Mouse (Mus musculus): ENCODE measurements at regions not wholly inside any gene's neighbourhood (a gene's known extent, or its start where the extent isn't known, plus 50 kb on each side); places are given as distances from the start of the nearest gene placed in this dataset.

- TF ChIP-seq CTCF (IDR thresholded peaks at IDR 0.05; ENCODE audit: borderline replicate concordance, insufficient read depth, low read depth, low read length): no peak
- no peak for TF ChIP-seq POLR2A (IDR thresholded peaks at IDR 0.05; ENCODE audit: borderline replicate concordance, insufficient read depth, low read length)
- Histone ChIP-seq H3K4me1 (ENCODE audit: control insufficient read depth, insufficient read depth, low read length) (no peaks in the 10 kb centered on the region), H3K4me3 (replicated peaks; ENCODE audit: insufficient read depth, low read depth, low read length) (no peak overlapping the region), H3K27ac (ENCODE audit: insufficient read depth, low read length) (no peak overlapping the region), H3K27me3 (ENCODE audit: control insufficient read depth, insufficient read depth, low read length) (no peaks in the 10 kb centered on the region)
- no peak for DNase-seq
- WGBS: 98% methylated on average over 1 of the region's 1 CpGs
These were observed 285.3 kb upstream of the Ldb2 start for GRCm38 (mm10) chr5:45084741-45085140.

GRCm38 (mm10) chr5:45082601-45083000 is 283.1 kb upstream of the Ldb2 start:
- no peak overlapping the region for H3K4me3 ChIP-seq (replicated peaks; ENCODE audit: insufficient read depth, low read depth, low read length)
- DNase-seq: no peak
- no peak for TF ChIP-seq POLR2A (IDR thresholded peaks at IDR 0.05; ENCODE audit: borderline replicate concordance, insufficient read depth, low read length)
- TF ChIP-seq CTCF (IDR thresholded peaks at IDR 0.05; ENCODE audit: borderline replicate concordance, insufficient read depth, low read depth, low read length): no peak
- no peaks in the 10 kb centered on the region for H3K4me1 ChIP-seq (ENCODE audit: control insufficient read depth, insufficient read depth, low read length)
- H3K27me3 ChIP-seq (ENCODE audit: control insufficient read depth, insufficient read depth, low read length): no peaks in the 10 kb centered on the region
- H3K27ac ChIP-seq (ENCODE audit: insufficient read depth, low read length): no peak overlapping the region

- H3K4me3 ChIP-seq (replicated peaks; ENCODE audit: insufficient read depth, low read depth, low read length): no peak overlapping the region
- TF ChIP-seq POLR2A (IDR thresholded peaks at IDR 0.05; ENCODE audit: borderline replicate concordance, insufficient read depth, low read length) (no peak), CTCF (IDR thresholded peaks at IDR 0.05; ENCODE audit: borderline replicate concordance, insufficient read depth, low read depth, low read length) (no peak)
- no peaks in the 10 kb centered on the region for H3K4me1 ChIP-seq (ENCODE audit: control insufficient read depth, insufficient read depth, low read length)
- H3K27ac ChIP-seq (ENCODE audit: insufficient read depth, low read length): no peak overlapping the region
- no peak for DNase-seq
- WGBS: 92% methylated on average over 4 of the region's 4 CpGs
- no peaks in the 10 kb centered on the region for H3K27me3 ChIP-seq (ENCODE audit: control insufficient read depth, insufficient read depth, low read length)
These were observed 276.9 kb upstream of the Ldb2 start for GRCm38 (mm10) chr5:45076347-45076890.

- Histone ChIP-seq H3K27ac (ENCODE audit: insufficient read depth, low read length) (no peak overlapping the region), H3K4me1 (ENCODE audit: control insufficient read depth, insufficient read depth, low read length) (no peaks in the 10 kb centered on the region), H3K4me3 (replicated peaks; ENCODE audit: insufficient read depth, low read depth, low read length) (no peak overlapping the region), H3K27me3 (ENCODE audit: control insufficient read depth, insufficient read depth, low read length) (no peaks in the 10 kb centered on the region)
- no peak for DNase-seq
- TF ChIP-seq CTCF (IDR thresholded peaks at IDR 0.05; ENCODE audit: borderline replicate concordance, insufficient read depth, low read depth, low read length) (no peak), POLR2A (IDR thresholded peaks at IDR 0.05; ENCODE audit: borderline replicate concordance, insufficient read depth, low read length) (no peak)
These were observed 275.7 kb upstream of the Ldb2 start for GRCm38 (mm10) chr5:45075195-45075594.

GRCm38 (mm10) chr5:45072529-45072928 is 273.0 kb upstream of the Ldb2 start:
- TF ChIP-seq CTCF (IDR thresholded peaks at IDR 0.05; ENCODE audit: borderline replicate concordance, insufficient read depth, low read depth, low read length) (no peak), POLR2A (IDR thresholded peaks at IDR 0.05; ENCODE audit: borderline replicate concordance, insufficient read depth, low read length) (no peak)
- Histone ChIP-seq H3K4me3 (replicated peaks; ENCODE audit: insufficient read depth, low read depth, low read length) (no peak overlapping the region), H3K27me3 (ENCODE audit: control insufficient read depth, insufficient read depth, low read length) (no peaks in the 10 kb centered on the region; the same call in 1 of the 2 replicates), H3K4me1 (ENCODE audit: control insufficient read depth, insufficient read depth, low read length) (no peaks in the 10 kb centered on the region), H3K27ac (ENCODE audit: insufficient read depth, low read length) (no peak overlapping the region)
- 92% methylated on average over 1 of the region's 1 CpGs for WGBS
- no peak for DNase-seq

GRCm38 (mm10) chr5:45065917-45066699 is 266.6 kb upstream of the Ldb2 start:
- no peak overlapping the region for H3K27ac ChIP-seq (ENCODE audit: insufficient read depth, low read length)
- WGBS: 86% methylated on average over 8 of the region's 8 CpGs
- DNase-seq: no peak
- TF ChIP-seq CTCF (IDR thresholded peaks at IDR 0.05; ENCODE audit: borderline replicate concordance, insufficient read depth, low read depth, low read length): no peak
- no peak for TF ChIP-seq POLR2A (IDR thresholded peaks at IDR 0.05; ENCODE audit: borderline replicate concordance, insufficient read depth, low read length)
- H3K4me1 ChIP-seq (ENCODE audit: control insufficient read depth, insufficient read depth, low read length): no peaks in the 10 kb centered on the region
- no peak overlapping the region for H3K4me3 ChIP-seq (replicated peaks; ENCODE audit: insufficient read depth, low read depth, low read length)
- no peaks in the 10 kb centered on the region; the same call in 1 of the 2 replicates for H3K27me3 ChIP-seq (ENCODE audit: control insufficient read depth, insufficient read depth, low read length)

- Histone ChIP-seq H3K27ac (ENCODE audit: insufficient read depth, low read length) (no peak overlapping the region), H3K4me1 (ENCODE audit: control insufficient read depth, insufficient read depth, low read length) (no peaks in the 10 kb centered on the region), H3K4me3 (replicated peaks; ENCODE audit: insufficient read depth, low read depth, low read length) (no peak overlapping the region), H3K27me3 (ENCODE audit: control insufficient read depth, insufficient read depth, low read length) (no peaks in the 10 kb centered on the region)
- 10% methylated on average over 2 of the region's 2 CpGs for whole genome bisulfite sequencing
- no peak for DNase-seq
- TF ChIP-seq POLR2A (IDR thresholded peaks at IDR 0.05; ENCODE audit: borderline replicate concordance, insufficient read depth, low read length) (no peak), CTCF (IDR thresholded peaks at IDR 0.05; ENCODE audit: borderline replicate concordance, insufficient read depth, low read depth, low read length) (no peak)
These were observed 263.1 kb upstream of the Ldb2 start for GRCm38 (mm10) chr5:45062567-45062966.
